Mouse (Mus musculus) urinary bladder, adult 2 months (tissue): ENCODE data around the gene Vmn1r66. TPM values are rescaled to one million over a fixed set of nuclear protein-coding genes. Genes with fewer than 3 reads are reported as not detected.
"Not testable (repeated sequence)": the region's sequence is repeated elsewhere in the genome, so short reads cannot be mapped to it uniquely, and the experiment has no call there.

ENCODE experiments used
- DNase-seq: peaks from one replicate; pipeline ENCODE4 v3.0.0; 2022; ENCODE audit warnings: low spot score
- polyA plus RNA-seq: library from polyadenylated mRNA; depleted of rRNA; stranded (reverse); fragments of >200 nt; gene quantifications from 2 replicates; pipeline ENCODE4 v1.2.3, GENCODE M21; 2012; rRNA removed

Vmn1r66 gene
- polyA plus RNA-seq: not detected in 2 replicates

GRCm38 (mm10) chr7:10277906-10278305 is at the start of gene Vmn1r66:
TSS of gene Vmn1r66 (minus strand) at chr7:10278006.
- no peak for DNase-seq

- DNase-seq: not testable (repeated sequence)
Measured at GRCm38 (mm10) chr7:10325462-10325861, 47.7 kb upstream of the Vmn1r66 start.

- DNase-seq: no peak
Measured at GRCm38 (mm10) chr7:10252075-10252474, 25.7 kb downstream of the Vmn1r66 start.

DNA sequence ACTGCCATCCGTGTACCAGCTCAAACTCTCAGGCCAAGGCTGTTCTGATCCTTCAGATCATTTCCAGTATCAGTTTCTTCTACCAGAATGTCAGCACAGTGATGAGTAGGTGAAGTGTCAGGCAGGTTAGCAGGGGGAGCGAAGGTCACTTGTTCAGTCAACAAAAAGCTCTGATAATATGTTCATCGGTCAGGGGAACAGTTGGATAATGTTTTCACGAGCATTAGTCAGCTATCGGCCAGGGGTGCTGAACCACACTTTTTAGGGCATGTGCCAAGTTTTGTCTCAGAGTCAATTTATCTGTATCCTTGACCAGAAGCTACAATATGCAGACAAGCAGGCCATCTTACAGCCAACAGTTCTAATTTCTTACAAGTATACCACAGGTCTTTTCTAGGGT is 28.7 kb downstream of the Vmn1r66 start:
- no peak for DNase-seq

Other genes with a start within 250 kb of the Vmn1r66 start
- gene Vmn2r50, start 224.7 kb downstream of the Vmn1r66 start, polyA plus RNA-seq: not detected in 2 replicates
- gene Vmn2r51, start 172.3 kb downstream of the Vmn1r66 start, polyA plus RNA-seq: not detected in 2 replicates
- not detected in 2 replicates for gene Vmn2r52, start 101.4 kb downstream of the Vmn1r66 start, polyA plus RNA-seq
- not detected in 2 replicates for gene Vmn1r67, start 165.3 kb upstream of the Vmn1r66 start, polyA plus RNA-seq
- gene Zik1, start 217.4 kb upstream of the Vmn1r66 start, polyA plus RNA-seq: 1.8 and 2.0 TPM in 2 replicates